Mouse (Mus musculus) retina, embryonic 14.5 days (tissue): Measurements from ENCODE around the gene Usp22.
"Not testable (repeated sequence)": the region's sequence is repeated elsewhere in the genome, so short reads cannot be mapped to it uniquely, and the experiment has no call there.

Source experiments
- DNase-seq: peaks from one replicate; pipeline ENCODE4 v3.0.0-alpha.2; 2015; ENCODE audit warnings: low spot score

Usp22 gene

DNA sequence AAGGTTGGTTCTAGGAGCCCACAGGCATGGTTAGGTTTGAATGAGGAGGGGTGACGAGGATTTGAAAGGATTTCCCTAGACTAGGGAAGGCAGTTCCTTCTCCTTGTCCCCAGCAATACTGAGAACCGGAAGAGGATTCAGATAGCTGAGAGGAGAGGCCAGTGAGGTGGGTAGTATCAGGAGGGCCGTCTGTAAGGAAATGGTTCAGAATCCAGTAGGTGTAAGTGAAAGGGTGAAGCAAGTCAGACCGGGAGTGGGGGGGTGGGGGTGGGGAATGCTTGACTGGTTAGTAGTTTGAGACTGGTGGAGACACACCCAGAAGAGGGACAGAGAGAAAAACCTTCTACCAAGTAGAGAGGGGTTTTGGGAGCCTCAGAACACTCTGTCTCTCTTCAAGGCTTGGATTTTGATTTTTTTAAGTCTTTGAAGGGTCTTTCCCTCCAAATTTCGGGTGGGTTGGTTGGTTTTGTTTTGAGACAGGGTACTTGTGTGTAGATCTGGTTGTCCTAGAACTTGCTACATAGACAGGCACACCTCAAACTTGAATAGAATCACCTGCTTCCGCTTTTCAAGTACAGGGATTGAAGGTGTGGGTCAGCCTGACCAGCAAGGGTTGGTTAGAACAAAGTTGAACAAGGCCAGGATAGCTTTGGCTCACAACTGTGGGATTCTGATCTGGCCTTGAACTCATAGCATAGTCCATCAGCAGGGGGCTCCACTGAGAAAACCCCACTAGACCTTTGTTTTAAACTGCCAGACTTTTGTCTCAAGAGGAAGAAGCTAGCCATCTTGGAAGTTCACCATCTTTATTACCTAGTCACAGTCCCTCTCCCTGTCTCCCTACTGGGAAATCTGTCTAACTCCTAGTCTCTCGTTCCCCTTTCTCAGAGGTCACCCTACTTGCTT lies 31.0 kb downstream of the Usp22 start:
- peak; percentile 37 for DNase-seq

DNA sequence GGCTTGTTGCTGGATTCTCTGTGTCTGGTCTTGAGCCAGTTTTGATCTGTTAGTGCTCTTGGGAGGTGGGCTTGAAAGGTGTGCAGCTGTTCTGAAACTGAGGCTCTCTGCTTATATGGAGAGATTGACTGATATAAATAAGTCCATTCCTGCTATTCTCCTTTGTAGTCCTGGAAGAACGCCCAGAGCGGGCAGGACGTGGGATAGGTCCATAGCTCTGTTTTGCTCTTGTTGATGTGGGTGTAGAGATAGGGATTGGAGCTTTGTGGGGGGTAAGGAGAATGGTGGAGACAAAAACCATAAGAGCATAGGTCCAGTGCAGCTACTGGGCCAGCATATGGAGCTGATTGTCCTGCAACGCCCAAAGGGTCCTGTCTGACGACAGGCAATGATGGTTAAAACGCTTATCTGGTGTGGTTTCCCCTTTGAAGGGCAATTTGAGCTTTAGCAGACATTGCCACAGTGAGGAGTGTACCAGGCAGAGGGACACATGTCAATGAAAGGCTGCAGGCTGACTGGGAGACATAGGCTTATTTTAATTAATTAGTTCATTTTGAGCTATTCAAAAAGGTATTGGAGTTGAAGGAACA lies 31.8 kb downstream of the Usp22 start:
- no peak for DNase-seq

DNA sequence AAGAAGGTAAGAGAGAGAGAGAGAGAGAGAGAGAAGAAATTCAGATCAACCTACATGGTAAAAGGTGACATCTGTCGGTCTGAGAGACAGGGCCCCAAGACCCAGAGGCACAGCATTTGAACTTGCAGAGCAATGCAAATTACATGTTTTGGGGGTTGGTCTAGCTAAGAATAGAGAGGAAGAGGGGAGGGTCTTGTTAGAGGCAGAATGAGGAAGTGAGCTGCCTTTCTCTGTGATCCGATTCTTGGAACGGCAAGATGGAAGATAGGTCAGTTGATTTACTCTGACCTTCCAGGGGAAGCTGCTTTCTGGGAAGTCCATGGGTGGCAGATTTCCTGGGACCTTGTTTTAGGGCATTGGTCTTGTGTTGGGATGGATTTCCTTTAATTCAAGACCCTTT lies 32.6 kb downstream of the Usp22 start:
- no peak for DNase-seq

DNA sequence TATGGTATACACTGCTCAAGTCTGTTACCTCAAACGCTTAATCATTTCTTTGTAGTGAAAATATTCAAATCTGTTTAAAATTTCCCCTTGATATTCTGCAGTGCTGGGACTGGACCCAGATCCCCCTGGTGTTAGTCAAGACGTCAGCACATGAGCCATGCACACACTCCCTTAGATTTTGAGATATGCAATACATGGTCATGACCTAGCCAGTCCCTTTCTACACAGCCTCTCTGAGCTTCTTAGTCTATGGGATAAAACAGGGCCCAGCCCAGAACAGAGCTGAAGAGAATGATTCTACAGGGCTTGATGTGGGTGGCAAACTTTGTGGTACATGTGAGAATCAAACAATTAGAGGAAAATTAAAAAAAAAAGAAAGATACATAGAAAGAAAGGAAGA lies 33.2 kb downstream of the Usp22 start:
- no peak for DNase-seq

DNA sequence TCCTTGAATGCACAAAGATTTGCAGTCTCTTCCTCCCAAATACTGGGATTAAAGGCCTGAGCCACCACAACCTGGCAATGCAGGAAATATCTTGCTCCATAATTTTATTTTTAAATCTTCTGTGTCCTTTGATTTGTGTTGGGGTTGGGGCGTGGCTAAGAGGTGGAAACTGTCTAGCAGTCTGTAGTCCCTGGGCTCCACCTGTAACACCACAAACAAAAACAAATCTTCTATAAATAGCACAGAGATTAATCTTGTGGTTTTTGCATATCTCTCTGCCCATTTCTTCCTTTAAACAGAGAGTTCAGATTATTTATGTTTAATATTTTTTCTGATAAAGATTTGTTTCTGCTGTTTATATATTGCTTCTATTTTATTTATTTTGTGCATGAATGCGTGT lies 41.9 kb downstream of the Usp22 start:
- DNase-seq, result no peak

DNA sequence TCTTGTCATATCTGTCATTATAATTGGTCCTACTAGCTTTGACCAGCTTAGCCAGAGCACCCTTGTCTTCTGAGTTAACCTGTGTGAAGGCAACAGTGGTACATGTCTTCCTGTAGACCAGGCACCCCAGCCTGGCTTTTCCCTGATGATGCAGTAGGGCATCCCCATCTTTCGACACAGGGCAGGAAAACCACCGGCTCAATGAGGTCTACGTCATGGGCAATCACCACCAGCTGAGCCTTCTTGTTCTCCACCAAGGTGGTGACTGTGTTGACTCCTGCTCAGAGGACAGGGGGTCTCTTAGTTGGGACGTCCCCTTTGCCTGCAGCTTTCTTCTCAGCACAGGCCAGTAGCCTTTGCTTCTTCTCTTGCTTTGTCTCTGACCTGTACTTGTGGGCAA lies 44.2 kb downstream of the Usp22 start:
- DNase-seq, result not testable (repeated sequence)

DNA sequence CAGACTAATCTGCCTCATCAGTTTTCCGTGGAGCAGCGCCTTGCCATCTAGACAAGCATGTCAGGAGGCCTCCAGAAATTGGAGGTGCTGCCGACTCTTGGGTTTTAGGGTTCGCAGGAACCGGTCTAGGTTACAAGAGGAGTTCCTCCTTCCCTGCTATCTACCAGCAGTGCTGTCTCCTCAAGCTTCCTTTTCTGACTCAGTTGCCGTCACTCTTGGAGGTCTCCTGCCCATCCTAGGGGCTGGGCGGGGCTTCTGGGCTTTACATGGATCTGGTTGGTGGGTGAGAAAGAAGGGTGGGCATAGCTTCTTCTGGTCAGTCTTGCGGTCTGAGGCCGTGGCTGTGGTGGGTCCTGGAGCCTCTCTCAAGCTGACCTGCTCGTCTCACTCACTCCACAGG lies 45.5 kb downstream of the Usp22 start:
- DNase-seq, result no peak

DNA sequence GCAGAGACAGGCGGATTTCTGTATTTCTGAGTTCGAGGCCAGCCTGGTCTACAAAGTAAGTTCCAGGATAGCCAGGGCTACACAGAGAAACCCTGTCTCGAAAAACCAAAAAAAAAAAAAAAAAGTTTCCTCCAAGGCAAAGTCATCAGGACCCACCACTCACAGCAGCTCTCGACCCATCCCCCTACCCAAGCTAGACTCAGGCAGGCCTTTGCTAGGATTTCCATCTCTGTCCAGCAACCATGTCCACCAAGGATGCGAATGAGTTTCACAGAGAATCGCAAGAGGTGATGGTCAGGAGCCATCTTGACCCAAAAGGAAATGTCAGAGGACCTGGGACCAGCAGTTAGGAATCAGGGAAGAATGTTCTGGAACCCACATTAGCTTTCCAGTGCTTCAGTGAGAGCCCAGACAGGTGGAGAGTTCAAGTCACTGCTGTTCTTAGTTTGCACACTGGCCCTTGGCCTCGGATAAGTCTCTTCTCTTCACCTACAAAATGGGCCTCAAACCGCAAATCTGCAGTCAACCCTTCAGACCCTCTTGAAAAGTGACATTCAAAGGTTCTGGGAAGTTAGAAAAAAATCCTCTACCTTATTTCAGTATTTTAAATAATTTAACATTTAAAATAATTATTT lies 47.3 kb downstream of the Usp22 start:
- DNase-seq, result no peak

DNA sequence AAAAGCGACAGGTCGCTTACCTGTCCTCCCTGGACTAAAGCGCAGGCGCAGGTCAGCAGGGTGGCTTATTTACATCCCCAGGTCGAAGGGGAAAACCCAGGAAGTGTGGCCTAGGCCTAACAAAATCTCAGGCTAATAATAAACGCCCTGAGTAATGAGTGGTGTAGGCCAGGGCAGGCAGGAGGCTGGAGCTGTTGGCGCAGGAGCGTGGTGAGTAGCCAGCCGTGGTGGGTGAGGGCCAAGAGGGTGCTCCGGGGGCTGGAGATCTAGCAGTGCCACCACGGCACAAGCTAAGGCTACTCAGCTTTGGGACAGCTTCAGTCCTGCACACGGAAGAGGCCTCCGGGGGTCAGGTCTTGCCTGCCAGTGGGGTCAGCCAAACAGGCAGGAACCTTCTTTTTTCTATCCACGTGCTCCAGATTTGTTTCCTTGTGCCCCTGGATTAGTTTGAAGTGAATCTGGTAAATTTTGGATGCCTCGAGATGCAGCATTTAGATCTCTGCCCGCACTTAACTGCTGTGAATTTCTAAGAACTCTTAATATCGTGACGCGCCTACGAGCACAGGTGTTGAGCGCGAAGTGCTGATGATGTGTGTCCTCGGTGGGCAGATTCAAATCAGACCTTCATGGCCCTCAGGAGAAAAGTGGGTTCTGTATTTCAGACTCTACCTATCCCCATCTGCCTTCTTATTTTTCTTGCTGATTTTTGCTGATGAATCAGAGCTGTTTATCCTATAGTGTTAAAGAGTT lies 48.1 kb downstream of the Usp22 start, which contains the start of gene Tnfrsf13b:
Gene Tnfrsf13b (plus strand): TSS at position 150 of the 750 bp plus-strand sequence.
- DNase-seq, result no peak

DNA sequence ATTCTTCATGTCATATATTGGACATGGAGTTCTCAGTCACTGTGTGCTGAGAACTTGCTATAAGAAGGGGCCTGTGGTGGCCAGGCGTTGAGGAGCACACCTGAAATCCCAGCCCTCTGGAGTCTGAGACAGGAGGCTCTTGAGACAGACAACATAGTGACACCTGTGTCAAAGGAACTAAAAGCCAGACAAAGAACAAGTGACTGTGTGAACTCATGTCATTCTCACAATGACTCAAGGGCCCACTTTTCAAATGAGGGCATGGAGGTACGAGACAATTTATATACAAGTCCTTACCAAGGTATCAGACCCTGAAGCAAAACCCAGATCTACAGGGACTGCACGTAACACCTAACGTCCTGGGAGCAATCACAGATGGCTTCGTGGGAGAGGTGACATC lies 48.9 kb downstream of the Usp22 start:
- DNase-seq, result no peak

DNA sequence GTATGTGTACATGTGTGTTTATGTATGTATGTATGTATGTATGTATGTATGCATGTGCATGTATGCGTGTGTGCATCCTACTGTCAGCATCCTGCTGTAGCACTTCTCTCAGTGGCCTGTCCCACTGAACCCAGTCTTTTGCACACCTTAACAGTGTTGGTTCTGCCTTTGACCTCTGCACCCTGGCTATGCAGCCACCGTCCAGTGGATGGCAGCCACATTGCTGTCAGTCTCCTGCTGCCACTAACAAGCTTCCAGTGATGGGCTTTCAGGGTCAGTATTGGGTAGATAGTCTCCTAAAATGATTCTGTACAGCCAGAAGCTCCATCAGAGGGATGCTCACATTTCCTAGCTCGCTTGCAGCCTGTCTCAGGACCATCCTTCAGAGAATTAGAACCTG lies 51.0 kb downstream of the Usp22 start:
- DNase-seq, result no peak

DNA sequence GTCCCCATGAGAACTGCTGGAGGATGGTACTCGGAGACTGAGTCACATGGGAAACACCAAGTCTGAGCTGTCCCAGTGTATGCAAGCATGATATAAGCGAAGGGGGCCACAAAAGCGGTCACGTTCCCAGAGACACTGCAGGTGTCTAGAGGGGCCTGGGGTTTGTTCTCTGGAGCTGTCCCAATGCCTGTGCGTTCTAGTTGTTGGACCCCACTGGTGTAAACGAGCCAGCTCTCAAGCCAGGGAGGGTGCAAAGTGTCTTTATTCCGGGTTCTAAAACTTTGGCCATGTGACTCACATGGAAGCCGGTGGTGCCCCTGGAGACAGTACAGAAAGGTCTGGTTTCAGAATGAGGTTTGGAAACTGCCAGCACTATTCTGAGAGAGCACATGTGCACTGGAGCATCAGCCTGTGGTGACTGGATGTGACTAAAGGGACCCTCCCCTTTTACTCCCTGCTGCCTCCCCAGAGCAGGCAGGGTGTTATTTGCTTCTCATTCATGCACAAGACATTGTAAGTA lies 52.0 kb downstream of the Usp22 start:
- DNase-seq, result no peak

DNA sequence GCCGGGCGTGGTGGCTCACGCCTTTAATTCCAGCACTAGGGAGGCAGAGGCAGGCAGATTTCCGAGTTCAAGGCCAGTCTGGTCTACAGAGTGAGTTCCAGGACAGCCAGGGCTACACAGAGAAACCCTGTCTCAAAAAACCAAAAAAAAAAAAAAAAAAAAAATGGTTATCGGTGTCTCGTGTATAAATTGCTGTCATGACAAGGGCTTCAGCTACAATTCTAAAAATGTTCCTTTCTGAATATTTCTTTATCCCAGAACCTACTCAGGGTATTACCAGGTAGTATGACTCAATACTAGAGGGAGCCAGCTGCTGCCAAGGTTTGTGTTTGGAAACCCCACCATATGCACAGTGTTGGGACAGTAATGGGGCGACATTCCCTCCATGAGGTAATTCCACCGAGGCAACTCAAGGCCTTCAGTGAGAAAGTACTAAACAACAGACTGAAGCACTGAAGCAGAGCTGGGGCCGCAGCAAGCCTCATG lies 52.5 kb downstream of the Usp22 start:
- no peak for DNase-seq

DNA sequence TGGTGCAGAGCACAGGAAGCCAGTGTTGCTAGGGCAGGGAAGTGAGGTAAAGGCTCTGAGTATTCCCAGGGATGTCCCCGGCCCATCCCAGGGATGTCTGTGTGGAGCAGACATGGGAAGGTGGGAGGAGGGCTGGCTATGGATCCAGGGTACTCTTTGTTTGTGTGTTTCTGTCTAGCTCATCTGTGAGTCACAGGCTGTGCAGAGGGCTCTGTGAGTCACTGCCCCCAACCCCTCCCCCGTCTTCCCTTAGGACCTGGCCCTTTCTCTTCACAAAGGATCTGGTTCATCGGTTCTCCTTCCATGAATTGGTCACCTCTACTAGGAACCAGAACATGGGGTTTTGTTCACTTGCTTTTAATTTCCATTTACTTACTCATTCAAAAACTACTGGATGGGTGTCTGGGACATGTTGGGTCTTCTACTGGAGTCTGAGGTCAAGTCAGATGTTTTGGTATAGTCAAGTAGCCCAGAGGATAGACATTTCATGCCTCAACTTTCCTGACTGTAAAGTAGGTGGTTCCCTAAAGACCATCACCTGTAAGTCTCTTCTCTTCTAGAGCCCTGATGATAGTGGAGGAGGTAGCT lies 54.8 kb downstream of the Usp22 start:
- no peak for DNase-seq

DNA sequence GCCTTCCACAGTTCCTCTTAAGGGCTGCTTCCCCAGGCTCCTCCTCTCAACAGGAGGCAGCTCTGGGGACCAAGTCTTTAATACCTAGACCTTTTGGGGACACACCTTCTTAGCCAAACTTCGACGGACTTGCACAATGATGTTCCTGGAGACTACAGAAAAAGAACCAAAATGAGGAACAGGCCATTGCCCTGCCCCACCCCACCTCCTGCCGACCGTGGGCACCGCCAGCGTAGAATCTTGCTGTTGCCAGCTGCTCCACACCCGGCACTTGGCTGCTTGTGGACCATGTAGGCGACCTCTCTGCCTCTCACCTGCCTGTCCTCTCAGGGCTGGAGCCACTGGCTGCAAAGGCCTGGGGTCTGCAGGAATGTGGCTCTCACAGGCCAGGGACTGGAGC lies 58.6 kb downstream of the Usp22 start:
- DNase-seq, result no peak

DNA sequence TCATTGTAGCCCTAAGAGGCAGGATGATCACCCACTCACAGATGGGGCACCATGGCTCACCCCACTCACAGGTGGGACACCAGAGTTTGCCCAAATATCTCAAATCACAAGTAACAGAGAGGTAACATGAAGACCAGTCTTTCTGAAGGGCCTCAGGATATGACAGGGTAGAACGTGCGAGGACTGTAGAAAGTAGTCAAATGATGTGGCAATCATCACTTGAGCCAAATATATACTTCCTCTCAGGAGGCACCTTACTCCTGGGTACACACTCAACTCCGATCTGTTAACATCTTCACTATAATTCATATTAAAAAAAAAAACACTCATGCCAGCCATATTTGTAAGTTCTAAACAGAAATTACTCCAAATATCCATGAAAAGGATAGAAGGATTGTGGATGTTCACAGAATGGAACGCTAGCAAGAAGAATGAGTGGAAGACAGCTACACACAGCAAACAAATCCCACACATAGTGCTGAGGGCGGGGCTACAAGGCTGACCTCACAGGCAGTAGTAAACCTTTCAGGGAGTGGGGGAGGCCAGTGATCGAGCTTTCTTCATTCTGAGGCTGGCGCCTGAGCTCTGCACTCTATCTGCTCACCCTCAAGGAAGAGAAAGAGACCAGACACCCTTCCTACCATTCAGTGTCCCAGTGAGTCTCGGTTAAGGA lies 62.4 kb downstream of the Usp22 start:
- DNase-seq, result no peak

DNA sequence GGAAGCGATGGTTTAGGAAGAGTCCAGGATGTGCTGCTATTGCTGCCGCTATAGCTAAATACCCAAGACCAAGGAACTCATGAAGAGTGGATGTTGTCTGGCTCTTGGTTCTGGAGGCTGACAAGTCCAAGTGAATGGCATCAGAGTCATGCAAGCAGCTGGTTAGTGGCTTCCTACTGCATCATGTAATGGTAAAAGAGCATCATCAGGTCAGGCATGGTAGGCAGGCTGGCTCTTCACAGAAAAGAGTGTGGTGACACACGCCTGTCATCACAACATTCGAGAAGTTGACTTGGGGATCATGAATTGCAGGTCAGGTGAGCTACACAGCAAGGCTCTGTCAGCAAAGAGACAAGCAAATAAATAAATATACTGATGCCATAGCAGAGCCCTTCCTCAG lies 63.4 kb downstream of the Usp22 start:
- DNase-seq, result no peak

DNA sequence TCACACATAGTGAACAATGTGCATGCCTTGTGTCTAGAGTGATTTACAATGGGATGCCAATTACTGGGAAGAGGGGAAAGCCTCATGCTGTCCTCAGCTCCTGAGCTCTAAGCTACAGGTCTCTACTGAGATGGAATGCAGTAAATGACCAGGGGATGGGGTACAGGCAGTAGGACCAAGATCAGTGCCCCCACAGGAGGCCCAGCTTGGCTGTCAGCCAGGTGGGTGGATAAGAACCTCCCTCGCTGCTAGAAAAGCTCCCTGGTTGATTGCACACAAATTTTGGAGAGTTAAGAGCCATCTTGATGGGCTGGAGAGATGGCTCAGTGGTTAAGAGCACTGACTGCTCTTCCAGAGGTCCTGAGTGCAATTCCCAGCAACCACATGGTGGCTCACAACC lies 63.9 kb downstream of the Usp22 start:
- DNase-seq, result no peak

DNA sequence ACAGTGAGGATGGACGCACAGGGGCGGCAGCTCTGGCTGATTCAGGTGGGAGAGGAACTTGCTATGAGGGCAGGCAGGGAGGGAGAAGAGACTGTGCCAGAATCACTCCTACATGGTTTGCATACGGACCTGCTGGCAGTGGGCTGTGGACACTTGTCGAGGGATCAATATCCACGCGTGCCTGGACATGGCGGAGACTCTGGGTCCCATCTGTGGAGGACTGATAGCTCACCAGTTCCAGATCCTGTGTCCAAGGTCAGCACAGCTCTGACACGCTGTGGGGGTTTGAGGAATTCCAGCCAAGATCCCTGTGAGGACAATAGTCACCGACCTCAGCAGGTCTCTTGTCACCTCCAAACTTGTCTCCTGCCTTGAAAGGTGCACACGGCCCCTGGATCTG lies 64.7 kb downstream of the Usp22 start:
- no peak for DNase-seq

DNA sequence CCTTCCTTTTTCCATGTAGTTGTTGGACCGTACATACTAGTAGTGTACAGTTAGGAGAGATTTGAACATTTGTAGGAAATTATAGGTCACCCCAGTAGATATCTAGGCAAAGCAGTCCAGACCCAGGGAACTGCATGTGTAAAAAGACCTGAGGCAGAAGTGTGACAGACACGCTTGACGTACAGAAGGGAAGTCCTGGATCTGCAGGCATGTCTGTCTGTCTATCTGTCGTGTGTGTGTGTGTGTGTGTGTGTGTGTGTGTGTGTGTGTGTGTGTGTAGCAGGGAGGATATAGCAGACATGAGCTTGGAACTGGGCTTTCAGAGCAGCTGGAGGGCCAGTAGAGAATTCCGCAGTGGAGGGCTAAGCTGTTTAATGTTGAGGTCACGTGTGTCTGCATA lies 65.1 kb downstream of the Usp22 start:
- no peak for DNase-seq

DNA sequence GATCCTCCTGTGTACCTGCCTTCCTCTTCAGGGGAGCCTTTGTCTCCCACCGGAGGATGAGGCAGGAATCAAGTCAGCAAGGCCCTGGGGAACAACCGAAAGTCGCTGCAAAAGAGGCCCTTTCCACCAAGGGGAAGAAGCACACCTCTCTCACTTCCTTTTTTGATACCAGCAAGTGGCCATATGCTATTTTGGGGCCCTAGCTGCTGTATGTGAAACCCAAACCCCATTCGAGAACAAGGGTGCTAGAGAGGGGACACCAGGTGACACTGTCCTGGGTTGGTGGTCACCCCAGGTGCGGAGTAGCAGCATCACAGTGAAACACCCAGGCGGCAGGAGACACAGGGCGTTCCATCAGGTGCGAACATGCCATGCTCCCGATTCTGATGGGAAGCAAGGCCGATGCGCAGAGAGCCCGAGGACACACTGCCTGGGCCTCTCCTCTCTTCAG lies 65.9 kb downstream of the Usp22 start:
- DNase-seq, result no peak
